Mouse (Mus musculus) ES-E14 (cell line): ENCODE data around the gene Dclk1. TPM values are rescaled to one million over a fixed set of nuclear protein-coding genes. Genes with fewer than 3 reads are reported as not detected.

Experiments
- DNase-seq: peaks from one replicate; pipeline ENCODE4 v3.0.0-alpha.2; 2013; ENCODE audit warnings: low read depth, low spot score
- H3K27ac ChIP-seq: 2 replicates; pipeline ENCODE4 v1.5.1; 2012; ENCODE audit warnings: low read depth, mild to moderate bottlenecking, low read length, moderate library complexity, mixed read lengths; ENCODE audit not compliant: poor library complexity, insufficient read depth, severe bottlenecking
- H3K36me3 ChIP-seq: 2 replicates; pipeline ENCODE4 v1.6.1; 2012; ENCODE audit warnings: mild to moderate bottlenecking, low read length, moderate library complexity, mixed read lengths; ENCODE audit not compliant: control insufficient read depth, poor library complexity, insufficient read depth, severe bottlenecking
- H3K4me1 ChIP-seq, 2 experiments: fragments of 150-350 bp in 1 of 2; sonication (generic) in 1 of 2; 2 replicates each; pipeline ENCODE4 v1.6.1; 2012; ENCODE audit warnings: low read length in 2 of 2, mild to moderate bottlenecking in 1 of 2, mixed read lengths in 1 of 2; ENCODE audit not compliant: control insufficient read depth in 2 of 2, insufficient read depth in 2 of 2, poor library complexity in 1 of 2
- H3K4me3 ChIP-seq, 2 experiments: fragments of 150-350 bp in 1 of 2; sonication (generic) in 1 of 2; 2 replicates each; pipeline ENCODE4 v1.5.1; 2012; ENCODE audit warnings: low read length in 2 of 2, low read depth in 1 of 2, mild to moderate bottlenecking in 1 of 2, mixed read lengths in 1 of 2; ENCODE audit not compliant: insufficient read depth in 1 of 2, poor library complexity in 1 of 2, severe bottlenecking in 1 of 2
- H3K9ac ChIP-seq: 2 replicates; pipeline ENCODE4 v1.6.1; 2012; ENCODE audit warnings: low read depth, mild to moderate bottlenecking, low read length, mixed read lengths; ENCODE audit not compliant: poor library complexity, insufficient read depth, severe bottlenecking
- H3K9me3 ChIP-seq: fragments of 150-350 bp; sonication (generic); 2 replicates; pipeline ENCODE4 v1.6.1; 2012; ENCODE audit warnings: low read depth, mild to moderate bottlenecking, low read length; ENCODE audit not compliant: control insufficient read depth, insufficient read depth
- CHD2 ChIP-seq: IDR thresholded peaks from 2 replicates; pipeline ENCODE4 v1.6.1; 2014; ENCODE audit warnings: mild to moderate bottlenecking, low read depth, low read length, inconsistent platforms
- HCFC1 ChIP-seq: IDR thresholded peaks from 2 replicates; pipeline ENCODE4 v1.6.1; 2012; ENCODE audit warnings: low read length, inconsistent platforms, borderline replicate concordance; ENCODE audit not compliant: insufficient read depth
- MAFK ChIP-seq: IDR thresholded peaks from 2 replicates; pipeline ENCODE4 v1.6.1; 2014; ENCODE audit warnings: mild to moderate bottlenecking, low read depth, low read length, inconsistent platforms; ENCODE audit not compliant: insufficient read depth
- ZC3H11A ChIP-seq: IDR thresholded peaks from 2 replicates; pipeline ENCODE4 v1.6.1; 2012; ENCODE audit warnings: low read depth, mild to moderate bottlenecking, inconsistent platforms, low read length, borderline replicate concordance
- ZNF384 ChIP-seq: IDR thresholded peaks from 2 replicates; pipeline ENCODE4 v1.6.1; 2012; ENCODE audit warnings: low read depth, low read length, inconsistent platforms
- in situ Hi-C, 2 experiments: fragments of 600-800 bp; cut with MboI; formaldehyde crosslinking; loops; one replicate each; pipeline ENCODE4 v1.15.1; 2025; ENCODE audit warnings: low sequenced_read_pairs in 2 of 2, inconsistent platforms in 1 of 2; ENCODE audit not compliant: unreplicated experiment in 2 of 2
- total RNA-seq: library from RNA; depleted of rRNA; stranded (reverse); fragments of 300-350 nt; gene quantifications from 2 replicates; pipeline ENCODE4 v1.2.3, GENCODE M21; 2012

Dclk1 gene
- total RNA-seq, 1 experiment, result 1.7 TPM

DNA sequence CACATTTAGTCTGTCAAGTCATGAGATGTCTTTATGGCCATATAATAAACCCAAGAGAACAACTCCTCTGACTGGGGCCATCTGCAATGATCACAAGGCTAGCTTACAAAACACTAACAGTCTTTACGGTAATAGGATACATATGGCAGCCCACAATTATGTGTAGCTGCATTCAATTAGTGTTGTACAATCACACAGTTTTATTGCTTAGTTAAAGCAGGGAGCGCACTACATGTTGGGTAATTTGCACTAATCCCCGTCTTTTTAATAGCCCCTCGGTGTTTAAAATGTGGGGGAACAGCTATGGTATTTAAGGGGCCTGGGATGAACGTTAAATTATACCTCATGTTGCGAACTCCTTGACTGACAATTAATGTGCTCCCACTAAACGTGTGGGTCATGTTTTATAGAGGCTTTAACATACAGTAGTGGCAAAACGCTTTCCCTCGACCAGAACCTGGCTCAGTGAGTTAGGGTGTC lies 254.3 kb downstream of the Dclk1 start:
- in situ Hi-C loops, result no loop called here
- H3K27ac ChIP-seq, result no peak overlapping the region
- no peaks in the 10 kb centered on the region for H3K36me3 ChIP-seq
- no peak for DNase-seq
- H3K9me3 ChIP-seq, result no peaks in the 10 kb centered on the region
- no peaks in the 10 kb centered on the region for H3K4me1 ChIP-seq
- no peak overlapping the region for H3K9ac ChIP-seq
- no peak overlapping the region for H3K4me3 ChIP-seq
- TF ChIP-seq HCFC1 (no peak), ZC3H11A (no peak), CHD2 (no peak), MAFK (no peak), ZNF384 (no peak)

GRCm38 (mm10) chr3:55499298-55499697 lies 257.1 kb downstream of the Dclk1 start:
- Histone ChIP-seq H3K36me3 (no peaks in the 10 kb centered on the region), H3K9ac (no peak overlapping the region), H3K27ac (no peak overlapping the region), H3K4me3 (no peak overlapping the region), H3K9me3 (no peaks in the 10 kb centered on the region), H3K4me1 (no peaks in the 10 kb centered on the region)
- no peak for DNase-seq
- TF ChIP-seq CHD2, result no peak
- TF ChIP-seq ZC3H11A, result no peak
- TF ChIP-seq ZNF384, result no peak
- TF ChIP-seq HCFC1, result no peak
- TF ChIP-seq MAFK, result no peak
- in situ Hi-C loops, result no loop called here

DNA sequence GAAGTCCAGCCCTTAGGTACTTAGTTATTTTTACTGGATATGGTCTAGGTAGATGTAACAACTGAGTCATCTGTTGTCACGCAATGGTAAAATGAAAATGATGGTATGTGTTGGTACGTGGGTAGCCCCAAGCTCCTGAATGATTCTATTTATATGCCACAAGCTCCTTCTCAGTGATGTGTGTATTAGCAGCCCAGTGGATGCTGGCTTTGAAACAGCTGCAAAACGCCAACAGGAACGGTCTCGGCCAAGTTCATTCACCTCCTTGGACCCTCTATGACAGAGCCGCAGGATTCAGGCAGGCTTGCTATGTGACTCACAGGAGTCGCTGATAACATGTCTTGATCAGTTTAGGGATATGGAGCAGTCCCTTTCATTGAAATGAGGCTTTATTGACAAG lies 268.0 kb downstream of the Dclk1 start:
- no peaks in the 10 kb centered on the region for H3K9me3 ChIP-seq
- no peaks in the 10 kb centered on the region for H3K36me3 ChIP-seq
- no peak overlapping the region for H3K4me3 ChIP-seq
- H3K9ac ChIP-seq, result no peak overlapping the region
- TF ChIP-seq ZC3H11A (no peak), CHD2 (no peak), HCFC1 (no peak), MAFK (no peak), ZNF384 (no peak)
- in situ Hi-C loops, result no loop called here
- DNase-seq, result no peak
- no peaks in the 10 kb centered on the region for H3K4me1 ChIP-seq
- H3K27ac ChIP-seq, result no peak overlapping the region

DNA sequence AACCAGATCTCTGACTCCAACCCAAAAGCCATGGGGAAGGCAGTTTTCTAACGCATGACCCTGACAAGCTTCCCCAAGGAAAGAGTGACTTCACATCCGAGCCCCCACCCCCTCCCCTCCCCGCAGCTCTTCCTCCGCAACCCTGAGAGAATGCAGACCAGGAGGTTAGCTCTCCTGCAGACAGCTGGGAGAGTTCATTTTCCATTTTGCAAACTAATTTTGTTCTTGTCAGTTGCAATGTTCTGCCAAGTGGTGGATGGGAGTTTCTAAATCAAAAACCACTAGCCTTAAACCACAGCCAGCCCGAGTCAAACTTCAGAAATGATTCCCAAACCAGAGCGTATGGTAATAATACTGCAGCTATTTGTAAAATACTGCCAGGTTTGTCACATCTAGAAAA lies 269.5 kb downstream of the Dclk1 start:
- Histone ChIP-seq H3K36me3 (no peaks in the 10 kb centered on the region), H3K9me3 (no peaks in the 10 kb centered on the region), H3K9ac (no peak overlapping the region), H3K4me1 (no peaks in the 10 kb centered on the region), H3K27ac (no peak overlapping the region), H3K4me3 (no peak overlapping the region)
- TF ChIP-seq HCFC1 (no peak), ZC3H11A (no peak), CHD2 (no peak), ZNF384 (no peak), MAFK (no peak)
- DNase-seq, result no peak
- in situ Hi-C loops, result no loop called here

- Histone ChIP-seq H3K27ac (no peak overlapping the region), H3K4me1 (no peaks in the 10 kb centered on the region), H3K36me3 (no peaks in the 10 kb centered on the region), H3K9ac (no peak overlapping the region), H3K4me3 (no peak overlapping the region), H3K9me3 (no peaks in the 10 kb centered on the region)
- no peak for DNase-seq
- TF ChIP-seq ZC3H11A (no peak), HCFC1 (no peak), MAFK (no peak), CHD2 (no peak), ZNF384 (no peak)
- in situ Hi-C loops, result no loop called here
Observed at GRCm38 (mm10) chr3:55515966-55516365, 273.8 kb downstream of the Dclk1 start.
